Mouse (Mus musculus) CD4-positive, CD25-positive, alpha-beta regulatory T cell, adult 2 months (primary cell): ENCODE measurements at regions not wholly inside any gene's neighbourhood (a gene's known extent, or its start where the extent isn't known, plus 50 kb on each side); places are given as distances from the start of the nearest gene placed in this dataset.

Experiments
- DNase-seq: peaks from one replicate; pipeline ENCODE4 v3.0.0-alpha.2; 2012; ENCODE audit warnings: low read depth, low spot score

DNA sequence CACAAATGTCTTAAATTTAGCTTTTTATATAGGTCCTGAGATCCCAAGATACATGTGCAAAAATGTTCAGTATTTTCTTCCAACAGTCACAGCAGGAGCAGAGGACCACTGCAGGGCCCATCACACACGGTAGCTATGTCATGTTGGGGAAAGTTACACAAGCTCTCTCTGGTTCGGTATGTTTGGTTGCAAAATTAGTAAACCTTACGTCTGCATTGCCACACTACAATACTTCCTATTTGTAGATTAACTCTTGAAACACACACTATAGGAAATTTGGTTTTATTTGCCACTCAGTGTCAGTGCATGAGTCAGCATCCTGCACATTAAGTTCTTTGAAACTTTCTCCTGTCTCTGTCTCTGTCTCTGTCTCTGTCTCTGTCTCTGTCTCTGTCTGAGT is 82.0 kb downstream of the Cth start:
- no peak for DNase-seq

GRCm38 (mm10) chr3:157841164-157841719 is 83.6 kb downstream of the Cth start:
- no peak for DNase-seq

- no peak for DNase-seq
These were observed 120.6 kb downstream of the Cth start for GRCm38 (mm10) chr3:157804307-157804706.

- no peak for DNase-seq
These were observed 121.5 kb downstream of the Cth start for GRCm38 (mm10) chr3:157803356-157803755.

DNA sequence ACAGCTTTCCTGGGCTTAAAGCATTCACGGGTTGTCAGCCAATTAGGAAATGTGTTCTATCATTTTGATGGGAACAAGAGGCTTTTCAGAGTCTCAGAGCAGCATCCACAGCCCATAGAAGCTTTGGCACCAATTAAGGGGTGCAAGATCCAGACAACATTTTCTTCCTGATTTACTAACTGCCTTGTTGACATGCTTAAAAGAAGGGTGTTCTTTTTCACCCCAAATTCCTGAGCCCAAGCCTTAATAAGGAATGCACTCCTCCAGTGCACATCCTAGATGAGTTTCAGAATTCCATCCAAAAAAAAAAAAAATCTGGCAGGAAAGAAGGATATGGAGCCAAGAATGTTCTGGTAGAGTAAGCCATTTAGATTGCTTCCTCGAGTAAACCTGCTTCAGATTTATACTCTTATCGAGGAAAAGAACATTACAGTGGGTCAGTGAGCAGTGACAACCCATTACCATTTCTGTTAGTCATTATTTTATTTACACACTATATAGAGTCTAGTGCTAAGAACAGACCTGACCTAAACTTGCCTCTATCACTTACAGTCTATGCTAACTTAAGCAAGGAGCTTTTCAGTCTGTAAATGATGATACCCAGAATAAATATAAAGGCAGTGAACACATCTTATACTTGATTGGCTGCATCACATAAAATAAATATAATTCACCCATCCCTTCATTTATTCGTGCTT is 137.2 kb downstream of the Cth start:
- no peak for DNase-seq

- DNase-seq: no peak
These were observed 143.8 kb downstream of the Cth start for GRCm38 (mm10) chr3:157781071-157781470.

DNA sequence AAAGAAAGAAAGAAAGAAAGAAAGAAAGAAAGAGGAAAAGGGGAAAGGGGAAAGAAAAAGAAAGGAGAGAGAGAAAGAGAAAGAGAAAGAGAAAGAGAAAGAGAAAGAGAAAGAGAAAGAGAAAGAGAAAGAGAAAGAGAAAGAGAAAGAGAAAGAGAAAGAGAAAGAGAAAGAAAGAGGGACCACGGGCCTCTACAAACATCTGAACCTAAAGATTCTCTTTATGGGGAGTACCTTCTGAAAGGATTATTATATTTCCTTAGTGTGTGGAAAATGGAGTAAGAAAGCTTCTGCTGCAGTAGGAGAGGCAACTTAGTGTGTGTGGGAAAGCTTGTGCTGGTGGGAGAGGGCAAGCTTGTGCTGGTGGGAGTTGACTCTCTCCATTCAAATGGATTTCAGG is 147.1 kb downstream of the Cth start:
- no peak for DNase-seq

- no peak for DNase-seq
These were observed 161.2 kb downstream of the Cth start for GRCm38 (mm10) chr3:157763487-157764199.

DNA sequence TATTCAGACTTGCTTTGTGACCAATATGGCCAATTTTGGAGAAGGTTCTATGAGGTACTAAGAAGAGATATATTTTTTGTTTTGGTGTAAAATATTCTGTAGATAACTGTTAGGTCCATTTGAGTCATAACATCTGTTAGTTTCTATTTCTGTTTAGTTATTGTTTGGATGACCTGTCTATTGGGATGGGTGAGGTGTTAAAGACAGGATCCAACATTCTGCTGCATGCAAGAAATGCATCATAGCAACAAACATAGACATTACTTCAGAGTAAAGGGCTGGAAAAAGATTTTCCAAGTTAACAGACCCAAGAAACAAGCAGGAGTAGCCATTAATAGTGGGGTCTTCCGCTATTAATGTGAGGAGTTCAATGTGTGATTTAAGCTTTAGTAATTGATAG is 165.0 kb downstream of the Cth start:
- no peak for DNase-seq

DNA sequence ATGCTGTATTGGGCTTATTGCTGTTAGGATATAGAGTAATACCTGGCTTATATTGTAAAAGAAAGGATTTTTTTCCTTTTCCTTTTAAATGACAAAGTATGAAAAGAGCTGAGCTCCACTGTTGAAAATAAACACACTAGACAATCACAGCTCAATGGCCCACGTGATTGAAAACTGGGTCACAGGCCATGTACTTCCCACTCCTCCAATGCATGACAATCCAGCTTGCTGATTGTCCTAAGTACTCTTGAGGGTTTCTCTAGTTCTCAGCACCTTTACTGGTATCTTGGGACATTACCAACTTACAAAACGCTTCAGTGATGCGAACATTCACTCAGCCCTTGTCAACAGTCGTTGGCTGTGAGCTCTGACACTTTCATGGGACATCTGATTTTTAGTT is 170.1 kb downstream of the Cth start:
- DNase-seq: no peak

DNA sequence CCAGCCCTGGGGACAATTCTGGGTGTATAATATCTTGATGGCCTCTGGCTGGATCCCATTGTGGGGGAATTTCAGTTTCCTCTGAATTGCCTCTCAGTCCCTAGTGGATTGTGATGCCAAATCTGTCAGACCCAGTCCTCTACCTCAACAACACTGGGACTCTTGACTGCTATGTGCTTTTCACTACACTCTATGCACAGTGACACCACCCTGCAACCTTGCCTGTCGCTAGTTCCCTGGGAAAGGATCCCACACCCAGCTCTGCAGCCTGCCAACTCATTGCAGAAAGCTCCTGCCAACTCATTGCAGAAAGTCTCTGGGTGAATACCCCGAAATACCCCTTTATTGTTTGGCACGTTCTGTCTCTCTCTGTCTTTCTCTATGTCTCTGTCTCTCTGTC is 174.6 kb downstream of the Cth start:
- DNase-seq: no peak

DNA sequence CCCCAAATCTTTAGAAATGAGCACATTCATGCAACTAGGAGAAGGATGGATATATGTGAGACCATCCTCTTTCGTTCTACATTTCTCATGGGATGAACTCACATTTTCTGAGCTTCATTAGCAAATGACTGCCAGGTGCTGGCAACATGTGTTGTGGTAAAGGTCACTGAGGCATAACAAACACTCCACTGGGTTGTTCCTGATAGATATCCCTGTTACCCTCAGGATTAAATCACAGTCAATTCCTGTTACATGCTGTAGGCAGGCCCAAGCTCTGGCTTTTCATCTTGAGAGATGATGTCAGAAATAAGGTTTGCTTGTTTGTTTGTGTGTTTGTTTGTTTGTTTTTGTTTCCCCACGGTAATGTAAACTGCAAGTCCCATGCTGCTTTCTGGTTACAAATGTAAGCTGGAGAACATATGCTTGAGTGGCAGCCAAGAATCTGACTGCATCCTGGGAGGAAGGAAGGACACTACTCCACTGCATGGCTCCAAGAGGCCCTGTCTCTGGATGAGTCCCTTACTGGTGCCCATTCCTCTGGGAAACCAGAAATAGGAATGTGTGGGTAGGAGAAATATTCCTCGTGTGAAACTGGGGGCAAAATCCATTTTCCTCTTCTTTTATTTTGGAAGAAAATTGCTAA is 176.4 kb downstream of the Cth start:
- DNase-seq: no peak

- no peak for DNase-seq
These were observed 176.3 kb downstream of the Ptger3 start for GRCm38 (mm10) chr3:157743000-157743399.

DNA sequence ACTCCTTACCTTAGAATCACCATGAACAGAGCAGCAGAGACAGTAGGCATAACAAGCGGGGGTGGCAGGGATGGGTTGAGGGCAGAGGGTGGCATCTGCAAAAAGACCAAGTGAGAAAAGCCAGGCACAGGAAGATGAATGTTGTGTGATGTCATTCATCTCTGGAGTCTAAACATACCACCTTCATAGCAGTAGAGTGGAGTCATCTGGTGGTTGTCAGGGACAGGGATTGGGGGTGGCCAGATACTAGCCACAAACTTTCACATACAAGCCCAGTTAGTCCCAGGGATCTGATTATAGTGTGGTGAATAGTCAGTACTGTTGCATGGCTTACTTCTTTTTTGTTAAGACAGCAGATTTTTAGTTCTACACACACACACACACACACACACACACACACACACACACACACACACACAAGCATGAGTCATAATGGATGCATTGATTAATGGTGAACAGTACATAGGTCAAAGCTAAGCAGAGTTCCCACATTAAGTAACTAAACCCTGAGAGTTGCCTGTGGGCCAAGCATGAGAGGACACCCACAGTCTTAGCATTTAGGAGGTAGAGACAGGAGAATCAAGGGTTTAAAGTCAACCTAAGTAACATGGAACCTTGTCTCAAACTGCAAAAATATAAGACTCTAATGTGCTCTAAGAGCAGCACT is 173.1 kb downstream of the Ptger3 start:
- DNase-seq: no peak

- DNase-seq: no peak
These were observed 165.6 kb downstream of the Ptger3 start for GRCm38 (mm10) chr3:157732136-157732940.

- DNase-seq: no peak
These were observed 163.1 kb downstream of the Ptger3 start for GRCm38 (mm10) chr3:157729711-157730367.

DNA sequence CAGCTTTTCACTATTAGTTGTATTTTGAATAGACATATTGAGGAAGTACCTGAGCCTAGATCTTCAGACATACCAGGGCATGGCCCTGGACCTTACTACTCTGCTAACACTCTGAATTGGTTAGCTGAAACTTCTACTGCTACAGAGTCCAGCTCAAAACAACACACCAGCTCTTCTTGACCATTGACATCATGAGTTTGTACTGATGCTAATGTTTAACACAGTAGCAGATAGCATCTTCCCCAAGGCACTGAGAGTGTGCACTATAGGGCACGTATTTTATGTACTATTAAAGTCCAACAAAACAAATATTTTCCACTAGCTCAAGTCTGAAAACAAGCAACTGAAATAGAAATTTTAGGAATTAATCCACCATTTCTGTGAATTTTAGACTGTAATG is 157.8 kb downstream of the Ptger3 start:
- no peak for DNase-seq

DNA sequence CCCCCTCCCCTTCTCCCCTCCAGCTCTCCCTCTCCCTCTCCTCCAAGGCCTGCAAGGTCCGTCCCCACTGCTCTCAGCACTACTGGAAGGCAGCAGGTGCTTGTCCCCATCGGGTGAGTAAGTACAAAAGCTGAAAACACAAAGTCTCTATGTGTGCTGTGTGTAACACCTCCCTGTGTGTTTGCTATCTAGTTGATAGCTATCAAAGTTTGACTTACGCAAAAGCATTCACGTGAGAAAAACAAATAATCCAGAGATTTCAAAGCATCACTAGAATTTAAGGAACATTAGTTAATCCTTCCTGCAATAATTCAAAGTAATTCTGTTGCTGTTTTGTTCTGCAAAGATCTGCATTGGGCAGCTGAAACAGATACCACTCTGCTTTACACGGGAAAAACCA is 156.5 kb downstream of the Ptger3 start:
- no peak for DNase-seq

GRCm38 (mm10) chr3:157717313-157717921 is 150.7 kb downstream of the Ptger3 start:
- DNase-seq: peak; percentile 77

GRCm38 (mm10) chr3:157714023-157714422 is 147.3 kb downstream of the Ptger3 start:
- no peak for DNase-seq
